Mouse (Mus musculus): ENCODE results near the gene Bbs10.

Bbs10 gene

GRCm38 (mm10) chr10:111320579-111320978 is 22.1 kb downstream of the Bbs10 start:
- no peak for DNase-seq (ENCODE audit: low spot score)

GRCm38 (mm10) chr10:111327957-111328356 is 29.5 kb downstream of the Bbs10 start:
- no peak for DNase-seq (ENCODE audit: low spot score)

- peak; percentile 62 for DNase-seq (ENCODE audit: low spot score)
Observed at GRCm38 (mm10) chr10:111329326-111329725, 30.8 kb downstream of the Bbs10 start.

GRCm38 (mm10) chr10:111334902-111335301 is 36.4 kb downstream of the Bbs10 start:
- no peak for DNase-seq (ENCODE audit: low spot score)

GRCm38 (mm10) chr10:111335517-111336352 is 37.3 kb downstream of the Bbs10 start:
- peak; percentile 15 for DNase-seq (ENCODE audit: low spot score)

GRCm38 (mm10) chr10:111336353-111336713 is 37.9 kb downstream of the Bbs10 start:
- DNase-seq (ENCODE audit: low spot score) = no peak

GRCm38 (mm10) chr10:111339296-111339695 is 40.8 kb downstream of the Bbs10 start:
- DNase-seq (ENCODE audit: low spot score) = peak; percentile 47

GRCm38 (mm10) chr10:111341761-111342160 is 43.3 kb downstream of the Bbs10 start:
- DNase-seq (ENCODE audit: low spot score) = peak; percentile 23

- DNase-seq (ENCODE audit: low spot score) = no peak
Observed at GRCm38 (mm10) chr10:111343555-111343954, 45.1 kb downstream of the Bbs10 start.

GRCm38 (mm10) chr10:111348263-111348662 is 49.8 kb downstream of the Bbs10 start:
- DNase-seq (ENCODE audit: low spot score) = no peak
